Mouse (Mus musculus) gastrocnemius, postnatal 25 days (tissue): Measurements from ENCODE around the gene Adamtsl3. TPM values are rescaled to one million over a fixed set of nuclear protein-coding genes. Genes with fewer than 3 reads are reported as not detected.
A peak's percentile ranks its signal among the peaks of the same experiment; 100 is the strongest.

ENCODE experiments used
- DNase-seq: peaks from one replicate; pipeline ENCODE4 v3.0.0; 2022
- total RNA-seq, 2 experiments: library from RNA; stranded (reverse); gene quantifications; 1 replicate in 1 of 2; 2 replicates in 1 of 2; pipeline ENCODE4 v1.2.3; 2021

Gene Adamtsl3
- total RNA-seq, 2 experiments from 2014 or later, result 3.3 to 6.3 TPM

DNA sequence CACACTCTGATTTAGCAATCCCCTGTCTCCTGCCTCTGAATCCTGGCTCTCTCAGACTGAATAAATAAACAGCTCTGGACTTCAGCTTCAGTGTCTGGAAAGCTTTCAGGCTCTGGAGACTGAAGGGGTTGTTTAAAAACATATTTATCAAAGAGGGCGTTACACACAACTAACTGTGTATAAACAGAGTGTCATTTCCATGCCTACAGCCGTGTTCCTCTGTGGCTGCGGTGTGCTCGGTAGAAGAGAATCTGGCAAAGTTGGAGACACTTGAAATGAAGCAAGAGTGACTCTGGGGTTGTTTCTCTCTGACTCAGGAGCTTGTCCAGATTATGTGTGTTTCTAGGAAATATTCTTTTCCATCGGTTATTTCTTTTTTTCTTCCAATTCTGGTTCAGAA, 167.0 kb downstream of the Adamtsl3 start:
- DNase-seq, result no peak

DNA sequence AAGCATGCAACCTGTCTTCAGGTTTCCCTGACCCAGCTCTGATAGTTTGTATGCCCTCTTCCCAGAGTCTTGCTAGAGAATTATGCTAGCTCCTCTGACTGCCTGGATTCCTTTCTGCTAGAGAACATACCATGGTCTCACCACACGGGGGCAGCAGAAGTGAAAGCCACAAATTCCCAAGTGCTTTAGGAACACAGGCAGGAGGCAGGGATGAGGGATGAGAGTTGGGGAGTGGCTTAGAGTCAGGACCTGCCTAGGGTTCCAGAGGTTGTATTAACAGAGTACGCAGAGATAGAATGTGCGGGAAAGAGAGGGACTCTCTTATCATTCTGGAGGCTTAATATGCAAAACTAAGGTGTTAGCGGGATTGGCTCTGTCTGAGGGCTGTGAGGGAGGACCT, 168.6 kb downstream of the Adamtsl3 start:
- DNase-seq, result no peak

- DNase-seq, result no peak
These were observed 195.1 kb downstream of the Adamtsl3 start for GRCm38 (mm10) chr7:82530583-82530982.

DNA sequence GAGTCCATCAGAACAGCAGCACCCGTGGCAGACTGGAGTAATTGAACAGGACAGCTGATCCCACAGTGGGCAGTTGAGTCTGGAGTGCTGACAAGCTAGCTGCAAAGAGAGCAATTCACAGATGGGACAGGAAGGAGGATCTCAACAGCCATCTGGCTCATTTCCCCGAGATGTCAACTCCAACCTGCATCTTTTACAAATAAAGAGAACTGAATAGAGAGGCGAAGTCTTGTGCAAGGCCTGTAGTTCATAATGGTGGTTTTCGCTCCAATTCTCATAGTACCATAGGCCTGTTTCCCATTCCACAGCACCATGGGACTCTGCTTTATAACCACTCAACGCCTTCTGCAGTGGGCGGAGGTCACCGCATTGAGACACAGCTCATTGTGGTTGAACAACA, 195.9 kb downstream of the Adamtsl3 start:
- peak; percentile 20 for DNase-seq

- no peak for DNase-seq
These were observed 197.7 kb downstream of the Adamtsl3 start for GRCm38 (mm10) chr7:82533188-82533587.

- DNase-seq, result no peak
These were observed 198.4 kb downstream of the Adamtsl3 start for GRCm38 (mm10) chr7:82533747-82534504.

DNA sequence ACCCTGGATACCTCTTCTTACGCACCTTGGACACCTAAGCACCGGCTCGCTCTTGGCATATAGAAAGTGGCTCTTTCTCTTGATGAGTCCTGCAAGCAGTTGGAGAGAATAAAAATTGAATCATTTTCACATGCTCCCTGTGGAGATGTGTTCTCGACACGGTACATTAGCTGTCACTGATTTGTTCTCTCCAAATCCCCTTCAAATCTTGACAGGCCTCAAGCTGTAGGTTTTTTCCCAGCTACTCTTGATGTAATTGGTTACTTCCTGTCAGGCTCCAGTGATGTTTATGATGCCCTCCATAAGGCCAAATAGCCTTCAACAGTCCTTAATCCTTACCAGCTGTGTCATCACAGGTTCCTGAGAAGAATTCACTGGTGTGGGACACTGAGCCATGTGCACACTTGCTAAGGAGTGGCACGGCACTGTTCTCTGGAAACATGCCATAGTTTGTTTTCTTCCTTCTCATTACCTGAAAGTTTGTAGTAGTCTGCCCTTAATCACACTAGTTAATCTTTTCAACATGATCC, 209.0 kb downstream of the Adamtsl3 start:
- DNase-seq, result no peak

GRCm38 (mm10) chr7:82552005-82552404, 216.5 kb downstream of the Adamtsl3 start:
- no peak for DNase-seq

- no peak for DNase-seq
These were observed 220.3 kb downstream of the Adamtsl3 start for GRCm38 (mm10) chr7:82555803-82556202.

DNA sequence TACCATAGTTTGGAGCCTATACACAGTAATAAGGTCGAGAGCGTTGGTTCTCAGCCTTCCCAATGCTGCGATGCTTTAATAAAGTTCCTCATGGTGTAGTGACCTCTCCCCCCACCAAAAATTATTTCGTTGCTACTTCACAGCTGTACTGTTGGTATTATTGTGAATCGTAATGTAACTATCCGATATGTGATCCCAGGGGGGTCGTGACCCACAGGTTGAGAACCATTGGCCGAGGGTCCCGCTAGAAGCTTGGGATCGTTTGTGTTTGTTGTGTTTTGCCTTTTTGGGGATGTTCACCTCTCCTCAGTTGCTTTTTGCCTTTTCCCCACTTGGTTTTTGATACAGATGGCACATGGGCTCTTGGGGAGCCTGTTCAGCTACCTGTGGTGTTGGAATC, 220.9 kb downstream of the Adamtsl3 start:
- DNase-seq, result no peak

DNA sequence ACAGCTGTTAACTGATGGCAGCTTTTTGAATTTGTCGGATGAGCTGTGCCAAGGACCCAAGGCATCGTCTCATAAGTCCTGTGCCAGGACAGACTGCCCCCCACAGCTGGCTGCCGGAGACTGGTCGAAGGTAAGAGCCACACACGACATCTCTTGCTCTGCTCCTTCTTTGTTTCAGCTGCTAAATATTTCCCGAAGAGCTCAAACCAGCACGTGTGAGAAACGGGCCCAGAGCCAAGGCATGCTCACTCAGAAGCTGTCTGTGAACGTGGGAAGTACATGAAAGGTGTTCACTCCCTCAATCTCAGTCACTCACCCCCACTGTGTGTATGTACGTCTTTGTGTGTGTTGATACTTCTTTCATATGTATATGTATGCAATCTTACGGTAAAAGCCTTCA, 221.6 kb downstream of the Adamtsl3 start:
- no peak for DNase-seq

GRCm38 (mm10) chr7:82566688-82567087, 231.2 kb downstream of the Adamtsl3 start:
- DNase-seq, result no peak

DNA sequence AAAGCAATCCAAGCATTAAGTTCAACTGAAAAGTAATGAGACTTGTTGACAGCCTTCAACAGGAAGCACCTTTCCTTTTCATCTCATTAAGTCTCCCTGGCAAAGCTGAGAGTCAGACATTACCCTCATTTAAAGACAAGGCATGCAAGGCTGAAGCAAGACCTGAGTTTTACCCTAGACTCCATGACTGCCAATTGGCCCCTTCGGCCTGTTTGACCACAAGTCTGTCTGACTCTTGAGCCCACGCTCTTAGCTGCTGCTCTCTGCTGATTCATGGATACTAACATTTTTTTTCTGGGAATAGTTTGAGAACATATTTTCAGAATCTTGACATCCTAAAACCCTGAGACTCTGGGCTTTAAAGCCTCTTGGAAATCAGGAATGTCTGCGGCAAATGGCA, 232.3 kb downstream of the Adamtsl3 start:
- no peak for DNase-seq

DNA sequence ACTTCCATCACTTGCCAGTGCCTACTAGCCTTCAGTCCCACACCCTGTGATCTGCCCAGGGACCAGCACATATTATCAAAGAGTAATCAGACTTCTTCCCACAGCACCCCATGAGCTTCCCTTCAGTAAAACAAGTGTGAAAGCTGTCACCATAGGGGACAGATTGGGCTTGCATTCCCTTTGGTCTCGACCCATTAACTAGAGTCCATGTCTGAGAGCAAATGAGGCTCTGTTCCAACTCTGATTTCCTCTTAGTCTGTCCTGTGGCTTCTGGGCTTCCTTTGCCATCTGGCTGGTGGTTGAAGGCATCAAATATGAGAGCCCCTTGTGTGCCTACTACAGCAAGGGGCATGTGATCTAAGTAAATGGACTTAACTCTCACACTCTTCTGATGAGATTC, 237.5 kb downstream of the Adamtsl3 start:
- no peak for DNase-seq

DNA sequence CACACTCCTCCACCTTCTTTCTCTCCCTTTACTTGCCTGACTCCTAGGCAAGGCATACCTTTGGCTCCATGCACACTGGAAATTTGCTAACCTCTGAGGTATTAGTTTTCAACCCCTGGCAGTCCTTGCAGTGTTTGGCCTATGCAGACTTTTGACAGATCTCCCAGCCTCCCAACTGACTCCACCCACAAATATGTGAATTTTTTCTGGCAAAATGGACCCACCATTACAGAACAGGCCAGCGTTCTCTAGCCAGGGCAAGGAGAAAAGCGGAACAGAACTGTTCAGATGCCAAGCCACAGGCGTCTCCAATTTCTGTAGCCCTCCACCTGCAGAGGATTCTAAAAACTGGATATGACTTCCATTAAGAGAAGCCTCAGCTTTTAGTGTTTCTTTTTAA, 244.5 kb downstream of the Adamtsl3 start:
- peak; percentile 23 for DNase-seq

DNA sequence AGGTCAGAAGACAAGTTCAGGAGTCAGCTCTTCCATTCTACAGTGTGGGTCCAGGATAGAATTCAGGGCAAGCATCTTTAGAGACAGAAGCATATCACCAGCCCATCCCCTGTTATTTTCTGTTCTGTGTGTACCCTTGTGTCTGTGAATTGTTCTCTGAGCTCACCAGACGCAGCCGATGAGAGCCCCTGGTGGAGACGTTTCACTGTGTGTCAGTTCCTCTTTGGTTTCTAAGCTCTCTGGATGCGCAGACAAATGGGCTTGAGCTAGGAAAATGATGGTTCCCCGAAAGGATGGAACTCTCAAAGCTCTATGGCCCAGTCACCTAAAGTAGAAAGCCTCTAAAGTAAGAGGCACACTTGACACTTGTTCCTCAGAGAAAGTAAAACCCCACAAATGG, 246.3 kb downstream of the Adamtsl3 start:
- no peak for DNase-seq

DNA sequence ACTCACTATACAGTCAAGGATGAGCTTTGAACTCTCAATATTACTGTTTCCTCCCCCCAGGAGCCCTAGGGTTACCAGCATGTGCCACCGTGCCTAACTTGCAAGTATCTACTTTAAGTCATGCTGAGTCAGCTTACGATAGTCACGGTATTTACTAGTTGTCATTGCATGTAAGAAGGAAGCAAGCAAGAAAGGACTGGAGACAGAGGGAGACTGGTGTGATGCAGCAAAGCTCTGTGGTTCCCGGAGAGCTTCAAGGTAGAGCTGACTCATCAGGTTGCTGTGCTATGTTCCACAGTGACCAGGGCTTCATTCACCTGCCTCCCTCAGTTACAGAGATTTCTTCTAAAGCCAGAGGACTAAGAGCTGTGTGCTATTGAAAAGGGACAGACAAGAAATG, 247.0 kb downstream of the Adamtsl3 start:
- DNase-seq, result no peak

DNA sequence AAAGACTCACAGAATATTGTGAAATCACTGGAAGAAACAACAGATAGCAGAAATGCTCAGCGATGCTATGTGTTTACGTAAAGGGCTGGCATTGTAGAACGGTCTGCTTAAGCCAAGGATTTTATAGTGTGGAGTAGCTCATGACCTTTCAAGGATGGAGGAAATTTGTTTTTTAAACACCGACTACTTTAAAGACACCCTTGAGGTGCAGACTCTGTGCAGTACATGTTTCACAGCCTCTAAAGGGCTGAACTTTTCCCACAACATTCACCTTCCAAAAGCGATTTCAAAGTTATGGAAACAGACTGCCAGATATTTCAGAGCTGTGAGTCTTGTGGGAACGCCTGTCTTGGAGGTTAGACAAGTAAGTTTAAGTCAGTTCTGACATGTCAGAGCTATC, 255.4 kb downstream of the Adamtsl3 start:
- no peak for DNase-seq

DNA sequence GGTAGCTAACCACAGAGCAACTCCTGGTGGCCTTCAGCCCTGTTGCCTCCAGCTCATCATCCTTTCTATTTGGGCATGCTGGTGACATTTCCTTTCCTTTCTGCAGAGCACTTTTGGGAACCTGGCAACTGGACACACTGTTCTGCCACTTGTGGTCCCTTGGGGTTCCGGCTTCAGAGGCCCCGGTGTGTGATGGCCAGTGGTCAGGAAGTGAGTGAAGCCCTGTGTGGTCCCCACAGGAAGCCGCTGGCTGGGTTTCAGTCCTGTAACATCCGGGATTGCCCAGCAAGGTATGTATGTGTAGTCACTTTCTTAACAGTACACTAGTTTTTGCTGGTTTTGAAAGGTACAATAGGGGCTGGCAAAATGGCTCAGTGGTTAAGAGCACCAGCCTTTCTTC, 266.5 kb downstream of the Adamtsl3 start:
- DNase-seq, result no peak

GRCm38 (mm10) chr7:82605425-82605824, 269.9 kb downstream of the Adamtsl3 start:
- DNase-seq, result no peak

DNA sequence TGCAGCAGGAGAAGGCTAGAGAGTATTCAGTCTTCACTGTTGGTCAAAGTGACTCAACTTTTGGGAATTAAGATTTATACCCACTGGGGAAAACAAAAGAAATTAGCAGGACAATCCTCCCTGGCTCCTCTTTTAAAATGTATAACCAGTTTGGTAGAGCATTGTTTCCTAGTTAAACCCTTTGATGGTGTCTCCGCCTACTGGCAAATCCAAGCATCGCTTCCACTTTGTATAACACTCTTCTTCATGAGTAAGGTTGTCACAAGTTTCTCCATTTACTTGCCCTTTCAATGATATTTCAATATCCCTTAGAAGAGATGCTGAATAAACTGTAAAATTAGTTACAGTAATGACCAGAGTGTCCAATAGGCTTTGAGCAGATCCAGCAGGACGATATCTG, 274.1 kb downstream of the Adamtsl3 start:
- no peak for DNase-seq

DNA sequence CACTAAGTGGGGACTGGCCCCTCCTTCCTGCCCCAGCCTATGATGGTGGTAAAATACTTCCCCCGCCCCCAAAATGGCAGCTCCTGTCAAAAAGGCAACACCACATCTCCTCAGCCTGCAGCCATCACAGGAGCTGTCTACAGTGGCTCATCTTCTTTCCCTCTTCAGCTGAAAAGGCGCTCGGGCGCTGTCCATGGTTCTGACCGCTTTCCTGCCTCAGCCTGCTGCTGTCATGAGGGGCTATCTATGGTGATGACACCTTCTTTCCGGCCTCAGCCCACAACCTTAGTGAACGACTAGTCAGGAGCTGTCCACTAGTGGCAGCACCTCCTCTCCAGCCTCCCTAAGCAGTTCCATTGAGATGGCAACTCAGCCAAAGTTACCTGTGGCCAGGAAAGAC, 289.8 kb downstream of the Adamtsl3 start:
- DNase-seq, result no peak

DNA sequence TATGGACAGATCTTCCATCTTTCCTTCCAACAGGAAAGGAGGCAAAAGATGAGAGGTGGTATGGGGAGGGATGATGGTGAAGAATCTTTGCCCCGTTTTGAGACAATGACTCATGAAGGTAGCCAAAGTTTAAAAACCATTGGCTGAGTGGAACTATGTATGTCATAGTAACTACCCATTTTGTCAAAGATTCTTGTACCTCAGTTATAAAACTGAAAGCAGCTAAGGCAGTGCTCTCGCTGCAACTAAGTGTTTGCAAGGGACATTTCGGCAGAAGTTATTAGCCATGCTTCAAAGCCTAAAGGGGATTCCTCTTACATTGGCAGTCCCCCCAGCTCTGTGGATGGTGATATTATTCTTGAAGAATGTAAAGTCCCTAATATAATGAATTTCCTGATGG, 311.7 kb downstream of the Adamtsl3 start:
- DNase-seq, result no peak

DNA sequence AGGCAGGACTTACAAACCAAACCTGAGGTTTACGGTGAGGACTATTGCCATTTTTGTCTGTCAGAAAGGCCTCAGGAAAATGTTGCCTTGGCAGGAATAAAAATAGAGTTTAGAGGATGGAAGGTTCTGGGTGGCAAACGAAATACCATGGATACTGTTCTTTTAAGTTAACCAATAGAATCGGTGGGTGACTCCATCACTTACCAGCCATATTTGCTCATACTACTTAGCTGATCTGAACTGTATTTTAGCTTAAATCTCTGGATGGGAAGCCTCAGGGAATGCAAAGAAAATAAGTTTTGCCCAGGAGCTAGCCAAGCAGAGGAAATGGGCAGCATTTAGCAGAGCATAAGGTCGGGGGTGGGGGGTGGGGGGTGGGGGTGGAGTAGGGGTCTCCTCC, 312.4 kb downstream of the Adamtsl3 start:
- DNase-seq, result no peak
